Mouse (Mus musculus): ENCODE measurements around the gene Scgb1b15. TPM values are rescaled to one million over a fixed set of nuclear protein-coding genes. Genes with fewer than 3 reads are reported as not detected.
"Not testable (repeated sequence)": the region's sequence is repeated elsewhere in the genome, so short reads cannot be mapped to it uniquely, and the experiment has no call there.

Gene Scgb1b15
- not detected in 2 replicates for polyA plus RNA-seq (2016; fragmentation: Nextera tagmentation; extraction: Ambion mirVana)

- not testable (repeated sequence) for DNase-seq (ENCODE audit: low spot score); H3K9me3 ChIP-seq; H3K27me3 ChIP-seq (ENCODE audit: insufficient read depth, poor library complexity, severe bottlenecking)
These were observed at the start of gene Scgb1b15 for GRCm38 (mm10) chr7:32836254-32836653. Scgb1b15 (plus strand) TSS chr7:32836554.

GRCm38 (mm10) chr7:32829562-32829961 lies 6.8 kb upstream of the Scgb1b15 start, which contains the start of gene Scgb2b15:
Scgb2b15 (minus strand) TSS chr7:32829662.
- not testable (repeated sequence) for H3K9me3 ChIP-seq; H3K27ac ChIP-seq; H3K4me3 ChIP-seq; H3K27me3 ChIP-seq (ENCODE audit: insufficient read depth, poor library complexity, severe bottlenecking); H3K4me1 ChIP-seq (replicated peaks); H3K36me3 ChIP-seq; DNase-seq (ENCODE audit: low spot score)

More at GRCm38 (mm10) chr7:32836254-32836653, at the start of gene Scgb1b15:
- not testable (repeated sequence) for H3K27ac ChIP-seq; H3K4me1 ChIP-seq (replicated peaks); H3K4me3 ChIP-seq; H3K36me3 ChIP-seq

Other genes starting within 250 kb of the Scgb1b15 start
- not detected in 2 replicates for gene Scgb2b15, start 6.9 kb upstream of the Scgb1b15 start, polyA plus RNA-seq (2016; fragmentation: Nextera tagmentation; extraction: Ambion mirVana)
- not detected in 2 replicates for gene Scgb2b17, start 220.0 kb downstream of the Scgb1b15 start, polyA plus RNA-seq (2016; fragmentation: Nextera tagmentation; extraction: Ambion mirVana)
- not detected in 2 replicates for gene Scgb1b17, start 226.9 kb downstream of the Scgb1b15 start, polyA plus RNA-seq (2016; fragmentation: Nextera tagmentation; extraction: Ambion mirVana)